Mouse (Mus musculus): ENCODE results near the gene Plbd2. TPM values are rescaled to one million over a fixed set of nuclear protein-coding genes. Genes with fewer than 3 reads are reported as not detected.

Gene Plbd2
- total and polyA plus RNA-seq, 3 experiments, result 32.1 to 47.1 (median 39.5) TPM

- Histone ChIP-seq H3K4me3 (no peak overlapping the region), H3K4me1 (ENCODE audit: control insufficient read depth, insufficient read depth, low read length) (no peaks in the 10 kb centered on the region), H3K27me3 (ENCODE audit: control insufficient read depth, insufficient read depth, low read length) (peaks cover 1% of the 10 kb centered on the region; the same call in 1 of the 2 replicates), H3K27ac (no peak overlapping the region), H3K36me3 (ENCODE audit: control insufficient read depth, insufficient read depth, low read length) (no peaks in the 10 kb centered on the region), H3K9ac (ENCODE audit: low read depth, low read length) (no peak overlapping the region), H3K79me2 (replicated peaks; ENCODE audit: control insufficient read depth, insufficient read depth, low read length) (no peaks in the 10 kb centered on the region)
- no peak for TF ChIP-seq POLR2A (IDR thresholded peaks at IDR 0.05; ENCODE audit: insufficient read depth, low read depth, low read length)
- TF ChIP-seq CTCF (IDR thresholded peaks at IDR 0.05), result no peak
- TF ChIP-seq EP300 (IDR thresholded peaks at IDR 0.05; ENCODE audit: insufficient read depth, low read depth, low read length), result no peak
- intact Hi-C loops (cut with DNase I), result no loop called here
- WGBS, result 33% methylated on average over 13 of the region's 13 CpGs
- DNase-seq, result no peak
Measured at GRCm38 (mm10) chr5:120447305-120447704, 56.1 kb downstream of the Plbd2 start.

- Histone ChIP-seq H3K4me3 (no peak overlapping the region), H3K27me3 (ENCODE audit: control insufficient read depth, insufficient read depth, low read length) (peaks cover 17% of the 10 kb centered on the region), H3K36me3 (ENCODE audit: control insufficient read depth, insufficient read depth, low read length) (no peaks in the 10 kb centered on the region), H3K9ac (ENCODE audit: low read depth, low read length) (no peak overlapping the region), H3K4me1 (ENCODE audit: control insufficient read depth, insufficient read depth, low read length) (no peaks in the 10 kb centered on the region), H3K79me2 (replicated peaks; ENCODE audit: control insufficient read depth, insufficient read depth, low read length) (no peaks in the 10 kb centered on the region), H3K27ac (no peak overlapping the region)
- peak; percentile 76 to 87 for DNase-seq
- intact Hi-C loops (cut with DNase I), result loop anchor here (2.0 kb wide), 1 partner anchor 294 kb away; no protein-coding TSS in a partner anchor
- TF ChIP-seq CTCF (IDR thresholded peaks at IDR 0.05), result peak; percentile 82
- TF ChIP-seq POLR2A (IDR thresholded peaks at IDR 0.05; ENCODE audit: insufficient read depth, low read depth, low read length), result no peak
- WGBS, result 5% methylated on average over 14 of the region's 14 CpGs
Measured at GRCm38 (mm10) chr5:120440733-120441132, 62.7 kb downstream of the Plbd2 start.

DNA sequence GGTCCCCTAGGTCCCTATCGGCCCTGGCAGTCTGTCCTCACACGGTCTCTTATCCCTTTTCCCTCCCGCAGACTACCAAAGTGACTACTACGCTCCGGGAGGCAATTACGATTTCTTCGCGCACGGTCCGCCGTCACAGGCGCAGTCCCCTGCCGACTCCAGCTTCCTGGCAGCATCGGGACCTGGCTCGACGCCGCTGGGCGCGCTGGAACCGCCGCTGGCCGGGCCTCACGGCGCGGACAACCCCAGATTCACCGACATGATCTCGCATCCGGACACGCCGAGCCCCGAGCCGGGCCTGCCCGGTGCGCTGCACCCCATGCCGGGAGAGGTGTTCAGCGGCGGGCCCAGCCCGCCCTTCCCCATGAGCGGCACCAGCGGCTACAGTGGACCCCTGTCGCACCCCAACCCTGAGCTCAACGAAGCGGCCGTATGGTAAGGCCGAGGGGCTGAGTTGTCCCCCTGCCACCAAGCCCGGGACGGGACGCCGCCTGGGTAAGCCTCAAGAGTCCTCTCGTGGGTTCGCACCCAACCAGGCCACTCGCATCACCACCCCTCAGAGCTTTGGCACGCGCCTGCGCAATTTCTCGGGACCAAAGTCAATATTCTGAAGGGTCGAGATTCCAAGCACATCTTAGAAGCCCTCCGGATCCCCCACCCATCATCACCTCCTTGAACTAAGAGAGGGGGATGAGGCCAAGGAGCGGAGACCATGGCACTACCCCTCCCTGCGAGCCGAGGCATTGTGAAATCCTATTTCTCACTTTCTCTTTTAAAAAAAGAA is 63.3 kb downstream of the Plbd2 start:
- 1% methylated on average over 61 of the region's 61 CpGs for WGBS
- DNase-seq, result peak; percentile 17 to 49
- Histone ChIP-seq H3K27me3 (ENCODE audit: control insufficient read depth, insufficient read depth, low read length) (peaks cover 21% of the 10 kb centered on the region), H3K79me2 (replicated peaks; ENCODE audit: control insufficient read depth, insufficient read depth, low read length) (no peaks in the 10 kb centered on the region), H3K27ac (no peak overlapping the region), H3K4me1 (ENCODE audit: control insufficient read depth, insufficient read depth, low read length) (no peaks in the 10 kb centered on the region), H3K9ac (ENCODE audit: low read depth, low read length) (no peak overlapping the region), H3K4me3 (peak overlapping the region; percentile 34; the same call in 1 of the 2 replicates), H3K36me3 (ENCODE audit: control insufficient read depth, insufficient read depth, low read length) (no peaks in the 10 kb centered on the region)
- TF ChIP-seq CTCF (IDR thresholded peaks at IDR 0.05) (no peak), EP300 (IDR thresholded peaks at IDR 0.05; ENCODE audit: insufficient read depth, low read depth, low read length) (no peak), POLR2A (IDR thresholded peaks at IDR 0.05; ENCODE audit: insufficient read depth, low read depth, low read length) (no peak)
- intact Hi-C loops (cut with DNase I), result loop anchor here (2.0 kb wide), 1 partner anchor 293 kb away; no protein-coding TSS in a partner anchor

DNA sequence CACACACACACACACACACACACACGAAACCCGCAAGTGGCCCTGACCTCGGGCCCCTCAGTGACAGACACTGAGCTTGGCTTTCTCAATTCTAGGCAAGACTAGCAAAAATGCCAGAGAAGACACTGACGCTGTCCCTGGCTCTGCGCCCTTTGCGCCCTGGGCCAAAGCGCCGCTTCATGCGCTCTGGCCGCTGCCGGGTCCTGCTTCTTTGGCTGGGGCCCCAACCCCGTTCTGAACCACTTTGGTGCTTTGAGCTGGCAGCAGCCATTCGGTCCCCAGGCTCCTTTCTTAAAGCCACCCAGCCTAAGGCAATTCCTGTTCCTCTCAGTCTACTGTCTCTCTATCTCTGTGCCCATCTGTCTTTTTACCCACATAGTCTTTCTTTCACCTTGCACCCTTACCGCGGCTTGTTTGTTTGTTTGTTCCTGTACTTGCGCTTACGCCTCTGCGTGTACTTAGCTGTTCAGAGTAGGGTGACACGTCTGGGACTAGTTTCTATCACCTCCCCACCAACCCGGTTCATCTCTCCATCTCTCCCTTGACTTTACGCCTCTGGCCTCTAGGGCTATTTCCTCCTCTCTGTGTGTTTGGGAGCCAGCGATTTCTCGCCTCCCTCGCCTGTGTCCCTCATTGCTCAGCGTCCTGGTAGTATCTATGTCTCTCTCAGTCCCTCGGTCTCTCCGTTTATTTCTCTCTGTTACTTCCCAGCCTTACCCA is 64.3 kb downstream of the Plbd2 start:
- Histone ChIP-seq H3K9ac (ENCODE audit: low read depth, low read length) (no peak overlapping the region), H3K4me3 (no peak overlapping the region), H3K79me2 (replicated peaks; ENCODE audit: control insufficient read depth, insufficient read depth, low read length) (no peaks in the 10 kb centered on the region), H3K36me3 (ENCODE audit: control insufficient read depth, insufficient read depth, low read length) (no peaks in the 10 kb centered on the region), H3K27me3 (ENCODE audit: control insufficient read depth, insufficient read depth, low read length) (peaks cover 24% of the 10 kb centered on the region), H3K27ac (no peak overlapping the region), H3K4me1 (ENCODE audit: control insufficient read depth, insufficient read depth, low read length) (no peaks in the 10 kb centered on the region)
- 2% methylated on average over 27 of the region's 27 CpGs for WGBS
- TF ChIP-seq POLR2A (IDR thresholded peaks at IDR 0.05; ENCODE audit: insufficient read depth, low read depth, low read length), result no peak
- TF ChIP-seq EP300 (IDR thresholded peaks at IDR 0.05; ENCODE audit: insufficient read depth, low read depth, low read length), result no peak
- no peak for TF ChIP-seq CTCF (IDR thresholded peaks at IDR 0.05)
- DNase-seq, result no peak
- intact Hi-C loops (cut with DNase I), result no loop called here

DNA sequence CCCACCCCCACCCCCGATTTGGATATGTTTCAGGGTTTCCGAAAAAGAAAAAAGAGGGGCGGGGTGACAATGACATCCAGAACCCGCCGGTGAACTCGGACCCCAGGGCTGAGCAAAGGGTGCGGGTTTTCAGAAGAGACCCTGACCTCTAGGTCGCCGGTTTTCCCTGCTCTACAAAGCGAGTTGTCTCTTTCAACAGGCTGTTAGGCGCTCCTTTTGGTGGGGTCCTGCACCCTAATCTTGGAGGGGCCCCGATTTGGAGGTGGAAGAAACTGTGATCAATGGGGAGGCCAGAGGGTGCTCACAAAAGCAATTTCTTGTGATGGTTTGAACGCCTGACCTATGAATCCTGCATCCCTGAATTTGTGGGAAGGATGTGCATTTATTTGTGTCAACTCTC is 65.0 kb downstream of the Plbd2 start:
- no peak for DNase-seq
- no peak overlapping the region for H3K4me3 ChIP-seq
- 2% methylated on average over 13 of the region's 13 CpGs for WGBS
- H3K79me2 ChIP-seq (replicated peaks; ENCODE audit: control insufficient read depth, insufficient read depth, low read length), result no peaks in the 10 kb centered on the region
- no peak overlapping the region for H3K27ac ChIP-seq
- H3K9ac ChIP-seq (ENCODE audit: low read depth, low read length), result no peak overlapping the region
- peaks cover 26% of the 10 kb centered on the region for H3K27me3 ChIP-seq (ENCODE audit: control insufficient read depth, insufficient read depth, low read length)
- H3K36me3 ChIP-seq (ENCODE audit: control insufficient read depth, insufficient read depth, low read length), result no peaks in the 10 kb centered on the region
- H3K4me1 ChIP-seq (ENCODE audit: control insufficient read depth, insufficient read depth, low read length), result no peaks in the 10 kb centered on the region
- intact Hi-C loops (cut with DNase I), result no loop called here
- TF ChIP-seq EP300 (IDR thresholded peaks at IDR 0.05; ENCODE audit: insufficient read depth, low read depth, low read length) (no peak), POLR2A (IDR thresholded peaks at IDR 0.05; ENCODE audit: insufficient read depth, low read depth, low read length) (no peak), CTCF (IDR thresholded peaks at IDR 0.05) (no peak)

GRCm38 (mm10) chr5:120437986-120438385 is 65.4 kb downstream of the Plbd2 start:
- Histone ChIP-seq H3K9ac (ENCODE audit: low read depth, low read length) (no peak overlapping the region), H3K27me3 (ENCODE audit: control insufficient read depth, insufficient read depth, low read length) (peaks cover 26% of the 10 kb centered on the region), H3K27ac (no peak overlapping the region), H3K79me2 (replicated peaks; ENCODE audit: control insufficient read depth, insufficient read depth, low read length) (no peaks in the 10 kb centered on the region), H3K36me3 (ENCODE audit: control insufficient read depth, insufficient read depth, low read length) (no peaks in the 10 kb centered on the region), H3K4me1 (ENCODE audit: control insufficient read depth, insufficient read depth, low read length) (no peaks in the 10 kb centered on the region), H3K4me3 (no peak overlapping the region)
- no peak for DNase-seq
- 3% methylated on average over 33 of the region's 33 CpGs for WGBS
- intact Hi-C loops (cut with DNase I), result no loop called here
- TF ChIP-seq CTCF (IDR thresholded peaks at IDR 0.05), result no peak
